Mouse (Mus musculus): ENCODE data around the gene Tmem132c.
"Not testable (repeated sequence)": the region's sequence is repeated elsewhere in the genome, so short reads cannot be mapped to it uniquely, and the experiment has no call there.

Tmem132c gene

GRCm38 (mm10) chr5:127341158-127341557 is 99.5 kb downstream of the Tmem132c start:
- no peak for DNase-seq (ENCODE audit: extremely low read depth, low read depth)

GRCm38 (mm10) chr5:127344721-127345120 is 103.1 kb downstream of the Tmem132c start:
- no peak for DNase-seq (ENCODE audit: extremely low read depth, low read depth)

GRCm38 (mm10) chr5:127346364-127346763 is 104.8 kb downstream of the Tmem132c start:
- DNase-seq (ENCODE audit: extremely low read depth, low read depth), result no peak

GRCm38 (mm10) chr5:127347053-127347748 is 105.6 kb downstream of the Tmem132c start:
- DNase-seq (ENCODE audit: extremely low read depth, low read depth), result no peak

GRCm38 (mm10) chr5:127349221-127350065 is 107.8 kb downstream of the Tmem132c start:
- DNase-seq (ENCODE audit: extremely low read depth, low read depth), result no peak

- no peak for DNase-seq (ENCODE audit: extremely low read depth, low read depth)
Observed at GRCm38 (mm10) chr5:127353002-127353401, 111.4 kb downstream of the Tmem132c start.

- no peak for DNase-seq (ENCODE audit: extremely low read depth, low read depth)
Observed at GRCm38 (mm10) chr5:127355836-127356235, 114.2 kb downstream of the Tmem132c start.

GRCm38 (mm10) chr5:127357878-127358277 is 116.3 kb downstream of the Tmem132c start:
- not testable (repeated sequence) for DNase-seq (ENCODE audit: extremely low read depth, low read depth)

GRCm38 (mm10) chr5:127361145-127361544 is 119.5 kb downstream of the Tmem132c start:
- DNase-seq (ENCODE audit: extremely low read depth, low read depth), result no peak

- no peak for DNase-seq (ENCODE audit: extremely low read depth, low read depth)
Observed at GRCm38 (mm10) chr5:127365061-127365460, 123.5 kb downstream of the Tmem132c start.

GRCm38 (mm10) chr5:127368191-127368590 is 126.6 kb downstream of the Tmem132c start:
- no peak for DNase-seq (ENCODE audit: extremely low read depth, low read depth)

GRCm38 (mm10) chr5:127369812-127370211 is 128.2 kb downstream of the Tmem132c start:
- no peak for DNase-seq (ENCODE audit: extremely low read depth, low read depth)

GRCm38 (mm10) chr5:127370503-127370902 is 128.9 kb downstream of the Tmem132c start:
- no peak for DNase-seq (ENCODE audit: extremely low read depth, low read depth)

GRCm38 (mm10) chr5:127374251-127374650 is 132.6 kb downstream of the Tmem132c start:
- DNase-seq (ENCODE audit: extremely low read depth, low read depth), result no peak

- no peak for DNase-seq (ENCODE audit: extremely low read depth, low read depth)
Observed at GRCm38 (mm10) chr5:127375654-127376053, 134.0 kb downstream of the Tmem132c start.

- DNase-seq (ENCODE audit: extremely low read depth, low read depth), result no peak
Observed at GRCm38 (mm10) chr5:127378521-127378920, 136.9 kb downstream of the Tmem132c start.

- no peak for DNase-seq (ENCODE audit: extremely low read depth, low read depth)
Observed at GRCm38 (mm10) chr5:127379351-127379750, 137.7 kb downstream of the Tmem132c start.

GRCm38 (mm10) chr5:127381216-127381615 is 139.6 kb downstream of the Tmem132c start:
- DNase-seq (ENCODE audit: extremely low read depth, low read depth), result no peak

GRCm38 (mm10) chr5:127382571-127382970 is 141.0 kb downstream of the Tmem132c start:
- no peak for DNase-seq (ENCODE audit: extremely low read depth, low read depth)

- DNase-seq (ENCODE audit: extremely low read depth, low read depth), result no peak
Observed at GRCm38 (mm10) chr5:127391187-127391586, 149.6 kb downstream of the Tmem132c start.

- no peak for DNase-seq (ENCODE audit: extremely low read depth, low read depth)
Observed at GRCm38 (mm10) chr5:127396889-127397288, 155.3 kb downstream of the Tmem132c start.

- DNase-seq (ENCODE audit: extremely low read depth, low read depth), result no peak
Observed at GRCm38 (mm10) chr5:127398010-127398409, 156.4 kb downstream of the Tmem132c start.
